Mouse (Mus musculus) inflammation-experienced regulatory T-cells, adult 6 months (primary cell): Measurements from ENCODE around the gene Klhl10. TPM values are rescaled to one million over a fixed set of nuclear protein-coding genes. Genes with fewer than 3 reads are reported as not detected.

ENCODE experiments used
- ATAC-seq: one replicate; pipeline ENCODE4 v1.8.0; 2017
- polyA plus RNA-seq, 3 experiments: library from polyadenylated mRNA; unstranded; fragments of 100-300 nt; shearing (Covaris generic); gene quantifications; one replicate each; pipeline ENCODE4 v1.2.1; 2017

Gene Klhl10
- polyA plus RNA-seq, 3 experiments from 2014 or later: 0.41 to 0.47 TPM; not detected in 1

DNA sequence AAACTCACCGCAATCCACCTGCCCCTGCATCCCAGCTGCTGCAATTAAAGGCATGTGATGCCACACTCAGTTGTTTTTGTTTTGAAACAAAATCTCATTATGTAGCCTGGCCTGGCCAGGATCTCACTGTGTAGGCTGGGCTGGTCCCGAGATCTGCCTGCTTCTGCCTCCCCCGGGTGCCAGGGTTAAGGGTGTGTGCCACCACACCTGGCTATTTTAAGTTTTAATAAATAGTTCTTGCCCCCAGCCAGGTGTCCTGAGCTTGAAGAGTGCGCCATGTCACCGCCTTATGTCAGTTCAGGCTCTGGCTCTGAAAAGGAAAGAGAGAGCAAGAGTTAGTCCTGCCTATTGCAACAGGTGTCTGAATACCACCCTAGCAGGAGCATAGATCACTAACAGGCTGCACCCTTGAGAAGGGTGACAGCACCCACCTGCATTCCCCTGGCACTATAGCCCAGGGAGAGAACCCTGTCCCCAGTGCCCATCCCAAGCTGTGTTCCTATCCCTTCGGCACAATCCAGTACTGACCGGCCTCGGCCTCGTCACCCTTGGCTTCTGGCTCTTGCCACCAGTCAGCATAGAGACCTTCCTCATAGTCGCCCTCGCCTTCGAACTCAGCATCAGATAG is 32.8 kb upstream of the Klhl10 start:
- ATAC-seq: no peak

- no peak for ATAC-seq
These were observed 32.0 kb upstream of the Klhl10 start for GRCm38 (mm10) chr11:100409686-100410085.

- no peak for ATAC-seq
These were observed 30.0 kb upstream of the Klhl10 start for GRCm38 (mm10) chr11:100411736-100412135.

DNA sequence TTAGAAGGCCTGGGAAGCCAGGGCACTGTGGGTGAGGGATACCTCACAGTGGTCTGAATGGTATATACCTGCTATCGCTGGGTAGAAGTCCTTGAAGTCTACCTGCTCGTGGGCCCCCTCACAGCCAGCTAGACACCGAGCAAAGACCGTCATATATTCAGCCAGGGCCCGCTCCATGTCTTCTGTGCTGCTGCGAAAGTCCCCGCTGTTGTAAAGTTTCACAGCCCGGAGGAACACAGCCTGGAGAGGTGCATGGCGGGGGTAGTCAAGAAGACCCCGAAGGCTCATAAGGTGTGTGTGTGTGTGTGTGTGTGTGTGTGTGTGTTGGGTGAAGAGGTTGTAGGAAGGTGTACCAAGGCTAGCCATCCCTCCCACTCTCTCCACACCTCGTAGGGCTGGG is 28.2 kb upstream of the Klhl10 start:
- no peak for ATAC-seq

GRCm38 (mm10) chr11:100414021-100414913 is 27.4 kb upstream of the Klhl10 start, which contains the start of gene P3h4:
TSS of gene P3h4 (minus strand) at chr11:100414836.
- no peak for ATAC-seq

GRCm38 (mm10) chr11:100414914-100415822 is 26.5 kb upstream of the Klhl10 start, which contains the start of gene Fkbp10:
TSS of gene Fkbp10 (plus strand) at chr11:100415697.
- no peak for ATAC-seq

- no peak for ATAC-seq
These were observed 20.2 kb upstream of the Klhl10 start for GRCm38 (mm10) chr11:100421537-100421936.

DNA sequence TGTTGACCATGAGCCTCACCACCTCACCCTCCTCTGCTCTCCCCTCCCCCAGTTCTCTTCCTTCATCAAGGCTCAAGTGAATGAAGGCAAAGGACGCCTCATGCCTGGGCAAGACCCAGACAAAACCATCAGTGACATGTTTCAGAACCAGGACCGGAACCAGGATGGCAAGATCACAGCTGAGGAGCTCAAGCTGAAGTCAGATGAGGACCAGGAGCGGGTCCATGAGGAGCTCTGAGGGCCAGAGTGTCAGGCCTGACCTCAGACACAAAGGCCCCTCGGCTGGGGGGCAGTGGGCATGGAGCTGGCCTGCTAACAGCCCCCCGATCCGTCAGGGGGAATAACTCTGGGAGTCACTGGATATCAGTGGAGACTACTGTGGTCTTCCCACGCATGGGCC is 17.9 kb upstream of the Klhl10 start:
- ATAC-seq: no peak

DNA sequence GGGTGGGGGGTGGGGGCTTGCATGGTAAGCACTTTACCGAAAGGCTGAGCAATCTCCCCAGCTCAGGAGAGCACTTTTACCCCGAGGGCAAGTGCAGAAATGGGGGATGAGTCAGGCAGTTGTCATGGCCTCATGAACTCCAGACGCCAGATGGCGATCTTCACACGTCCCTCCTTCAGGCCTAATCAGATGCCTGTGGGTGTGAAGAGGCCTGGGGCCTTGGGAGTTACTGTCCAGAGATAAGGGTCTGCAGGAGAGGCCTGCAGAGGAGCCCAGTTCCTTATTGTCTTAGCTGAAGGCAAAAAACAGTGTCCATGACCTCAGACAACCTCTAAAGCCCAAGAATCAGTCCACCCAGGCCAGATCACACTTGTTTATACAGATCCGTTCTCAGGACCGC is 15.9 kb upstream of the Klhl10 start:
- ATAC-seq: no peak

- no peak for ATAC-seq
These were observed 14.9 kb upstream of the Klhl10 start for GRCm38 (mm10) chr11:100426820-100427219.

DNA sequence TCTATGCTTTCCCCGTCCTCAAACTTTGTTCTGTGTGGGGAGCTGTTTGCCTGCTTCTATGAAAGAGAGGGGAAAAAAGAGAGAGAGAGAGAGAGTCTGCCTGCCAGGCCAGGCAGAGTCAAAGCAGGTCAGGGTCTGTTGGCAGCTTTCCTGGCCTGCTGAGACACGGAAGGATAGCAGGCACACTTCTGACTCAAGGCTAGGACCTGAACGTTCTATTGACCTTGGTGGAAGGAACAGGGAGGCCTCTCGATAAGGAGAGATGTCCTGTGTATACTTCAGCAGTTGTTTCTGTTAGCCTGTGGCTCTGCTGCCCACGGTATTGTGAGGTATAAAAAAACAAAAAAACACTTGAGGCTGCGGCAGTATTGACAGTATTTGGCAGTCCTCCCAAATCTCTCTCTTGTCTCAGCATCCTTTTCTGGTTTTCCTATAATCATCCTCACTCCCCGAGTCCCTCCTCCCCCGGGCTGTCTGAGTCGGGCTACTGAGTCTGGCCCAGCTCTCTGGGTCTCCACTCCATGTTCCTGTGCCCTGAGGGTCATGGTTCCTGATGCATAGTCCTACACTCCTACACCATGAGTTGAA is 13.0 kb upstream of the Klhl10 start:
- no peak for ATAC-seq

DNA sequence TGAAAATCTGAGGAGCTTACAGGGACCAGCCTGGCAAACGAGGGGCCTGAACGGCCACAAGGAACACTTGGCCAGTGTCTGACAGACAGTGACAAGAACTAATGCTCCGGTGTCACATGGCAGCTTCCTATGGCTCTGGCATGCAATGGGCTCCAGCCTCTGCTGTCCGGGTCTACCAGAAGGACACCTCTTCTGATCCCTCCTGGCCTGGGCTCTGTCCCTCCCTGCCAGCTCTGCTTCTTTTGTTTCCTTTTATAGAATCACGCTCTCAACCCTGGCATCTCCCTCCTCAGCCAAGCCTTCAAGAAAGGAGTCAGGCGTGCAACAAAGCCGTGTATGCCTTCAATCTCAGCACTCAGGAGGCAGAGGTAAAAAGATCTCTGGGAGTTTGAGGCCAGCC is 11.7 kb upstream of the Klhl10 start:
- ATAC-seq: no peak

DNA sequence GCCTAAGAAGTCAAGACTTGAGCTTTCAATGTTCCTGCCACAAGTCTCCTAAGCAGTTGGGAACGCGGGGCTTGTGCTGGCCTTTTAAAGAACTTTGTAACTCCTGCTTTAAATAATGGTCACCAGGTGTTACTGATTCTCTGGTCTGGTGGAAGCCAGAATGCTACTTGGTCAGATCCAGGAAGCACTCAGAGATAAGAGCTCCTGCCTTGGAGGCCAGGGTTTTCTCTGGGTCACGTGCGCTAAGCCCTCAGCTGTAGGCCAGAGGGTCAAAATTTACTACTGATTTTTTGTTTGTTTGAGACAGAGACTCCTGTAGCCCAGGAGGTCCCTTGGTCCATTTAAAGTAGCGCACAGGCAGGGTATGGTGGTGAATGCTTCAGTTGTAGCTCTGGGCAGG is 9.7 kb upstream of the Klhl10 start:
- ATAC-seq: no peak

- no peak for ATAC-seq
These were observed 6.0 kb upstream of the Klhl10 start for GRCm38 (mm10) chr11:100435678-100436246.

GRCm38 (mm10) chr11:100437901-100438300 is 3.8 kb upstream of the Klhl10 start:
- ATAC-seq: no peak

DNA sequence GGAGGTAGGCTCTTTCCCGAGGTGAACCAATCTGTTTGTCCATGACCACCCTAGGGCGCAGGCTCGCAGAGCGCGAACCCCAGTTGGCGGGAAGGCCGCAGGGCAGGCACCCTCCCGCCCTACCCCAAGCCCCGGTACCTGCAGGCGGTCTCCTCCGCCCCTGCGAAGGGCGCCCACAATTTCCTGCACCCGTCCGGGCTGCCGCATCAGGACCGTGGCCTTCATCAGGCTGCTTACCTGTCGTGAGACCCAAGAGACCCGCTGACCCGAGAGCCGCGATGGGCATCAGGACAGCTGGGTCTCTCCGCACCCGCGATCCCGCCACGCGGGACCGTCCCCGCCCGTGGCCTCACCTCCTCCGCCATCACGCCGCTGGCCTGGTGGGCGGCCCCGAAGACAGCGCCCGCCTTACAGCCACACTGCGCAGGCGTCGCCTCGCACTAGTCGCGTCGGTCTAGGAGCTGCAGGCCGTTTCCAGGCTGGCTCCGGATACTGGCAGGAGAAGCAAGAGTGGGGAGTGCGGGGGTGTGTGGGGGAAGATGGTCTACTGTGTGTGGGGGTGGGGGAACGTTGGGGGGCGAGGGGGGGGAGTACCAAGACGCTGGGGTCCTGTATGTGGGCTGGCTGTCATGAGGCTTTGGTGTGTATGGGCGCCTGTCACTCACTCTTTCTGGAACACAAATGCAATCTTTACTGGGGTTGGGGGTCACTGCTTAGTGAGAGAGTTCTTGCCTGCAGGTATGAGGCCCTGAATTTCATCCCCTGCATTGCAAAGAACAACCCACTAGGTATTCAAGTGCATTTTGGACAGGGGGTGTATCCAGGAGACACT is 810 bp upstream of the Klhl10 start:
- ATAC-seq: peak; percentile 91

DNA sequence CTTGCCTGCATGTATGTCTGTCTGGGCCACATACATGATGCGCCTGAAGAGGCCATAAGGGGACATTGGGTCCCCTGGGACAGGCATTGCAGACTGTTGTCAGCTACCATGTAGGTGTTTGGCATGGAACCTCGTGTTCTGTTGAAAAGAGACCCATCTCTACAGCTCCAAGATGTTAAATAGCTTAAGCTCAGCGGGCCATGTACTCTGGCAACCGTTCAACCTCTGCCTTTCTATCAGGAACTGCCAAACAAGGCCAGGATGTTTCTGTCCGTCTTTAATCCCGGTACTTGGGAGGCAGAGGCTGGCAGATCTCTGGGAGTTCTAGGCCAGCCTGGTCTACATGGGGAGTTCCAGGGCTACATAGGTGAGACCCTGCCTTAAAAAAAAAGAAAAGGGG is 908 bp downstream of the Klhl10 start:
- no peak for ATAC-seq

DNA sequence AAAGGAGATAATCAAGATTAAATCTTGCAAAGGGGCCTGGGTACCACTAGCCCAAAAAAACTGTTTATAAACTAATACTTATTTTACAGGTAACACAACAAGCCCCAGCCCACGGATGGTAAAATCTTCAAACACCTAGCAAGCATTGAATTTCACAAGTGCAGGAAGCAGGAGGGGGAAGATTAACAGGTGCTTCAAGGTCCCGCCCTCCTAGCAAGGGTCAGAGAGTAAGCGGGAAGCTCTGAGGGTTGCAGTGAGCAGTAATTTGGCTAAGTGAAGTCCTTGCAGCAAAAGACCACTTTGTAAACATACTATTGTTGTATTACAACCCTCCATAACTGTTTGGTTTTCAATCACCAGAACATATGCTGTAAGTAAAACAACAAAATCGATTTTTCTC is 15.5 kb downstream of the Klhl10 start:
- no peak for ATAC-seq

GRCm38 (mm10) chr11:100457711-100458110 is 16.0 kb downstream of the Klhl10 start:
- no peak for ATAC-seq

DNA sequence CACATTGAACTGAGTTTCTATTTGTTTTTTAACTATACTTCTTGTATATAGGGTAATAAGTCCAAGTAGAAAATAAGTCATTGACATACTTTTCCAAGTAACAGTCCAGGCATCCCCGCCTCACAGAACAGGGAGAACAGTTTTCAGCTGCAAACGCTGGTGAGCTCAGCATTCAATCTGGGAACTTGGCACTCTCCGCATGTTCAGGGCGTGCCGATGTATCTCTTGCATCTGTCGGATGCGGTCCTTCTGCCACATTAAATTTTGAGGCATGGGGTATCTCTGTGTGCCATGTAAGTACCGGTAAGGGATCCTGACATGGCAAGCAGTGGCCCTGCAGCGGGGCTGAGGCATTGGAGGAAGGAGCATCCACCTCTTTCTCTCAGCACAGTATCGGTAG is 21.0 kb downstream of the Klhl10 start:
- no peak for ATAC-seq

DNA sequence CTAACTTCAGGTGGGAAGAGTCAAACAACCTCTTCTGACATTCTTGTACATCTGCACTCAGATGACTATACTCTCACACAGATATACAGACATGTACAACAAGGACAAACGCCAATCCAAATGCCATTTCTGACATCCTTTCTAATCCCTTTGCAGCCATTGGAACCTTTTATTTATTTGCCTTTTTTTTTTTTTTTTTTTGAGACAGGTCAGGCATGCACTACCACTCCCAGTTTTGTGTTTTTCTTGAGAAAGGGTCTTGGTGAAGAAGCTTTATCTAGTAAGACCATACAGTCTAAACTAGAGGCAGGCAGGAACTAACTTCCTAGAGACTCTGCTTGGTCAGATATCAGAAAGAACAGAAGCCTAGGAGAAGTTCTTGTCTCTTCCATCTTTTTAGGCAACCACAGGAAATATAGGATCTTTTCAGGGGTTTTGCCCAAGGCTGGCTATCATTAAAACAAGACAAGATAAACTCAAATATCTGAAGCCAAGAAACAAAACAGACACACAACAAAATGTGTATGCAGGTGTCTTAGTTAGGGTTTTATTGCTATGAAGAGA is 23.6 kb downstream of the Klhl10 start:
- ATAC-seq: no peak
